Mouse (Mus musculus) myocyte (in vitro differentiated cells): Measurements from ENCODE around the gene Tuba1a.

ENCODE experiments used
- CEBPB ChIP-seq: IDR thresholded peaks from 2 replicates; pipeline ENCODE4 v1.6.1; 2011; ENCODE audit warnings: mild to moderate bottlenecking, moderate library complexity; ENCODE audit not compliant: poor library complexity, insufficient read depth, severe bottlenecking
- E2F4 ChIP-seq: IDR thresholded peaks from one replicate; pipeline ENCODE4 v1.6.1; 2011; ENCODE audit warnings: mild to moderate bottlenecking, control low read depth, moderate library complexity; ENCODE audit not compliant: insufficient read depth
- MAX ChIP-seq: IDR thresholded peaks from one replicate; pipeline ENCODE4 v1.6.1; 2011; ENCODE audit warnings: low read depth, mild to moderate bottlenecking, control low read depth
- MYOD1 ChIP-seq, 3 experiments: IDR thresholded peaks; one replicate each; pipeline ENCODE4 v1.6.1; 2011; ENCODE audit warnings: control low read depth in 2 of 3, low read depth in 2 of 3, mild to moderate bottlenecking in 2 of 3, moderate library complexity in 1 of 3; ENCODE audit not compliant: insufficient read length in 2 of 3, control insufficient read depth in 1 of 3
- POLR2A ChIP-seq: IDR thresholded peaks from one replicate; pipeline ENCODE4 v1.6.1; 2011; ENCODE audit warnings: low read depth, mild to moderate bottlenecking, control low read depth, moderate library complexity; ENCODE audit not compliant: insufficient read length
- POLR2AphosphoS2 ChIP-seq: IDR thresholded peaks from one replicate; pipeline ENCODE4 v1.6.1; 2011; ENCODE audit warnings: low read depth, control low read depth; ENCODE audit not compliant: insufficient read length
- SRF ChIP-seq: IDR thresholded peaks from one replicate; pipeline ENCODE4 v1.6.1; 2011; ENCODE audit warnings: low read depth; ENCODE audit not compliant: control insufficient read depth, insufficient read length
- TCF12 ChIP-seq: IDR thresholded peaks from one replicate; pipeline ENCODE4 v1.6.1; 2011; ENCODE audit warnings: mild to moderate bottlenecking, control low read depth; ENCODE audit not compliant: poor library complexity, insufficient read depth, severe bottlenecking
- TCF3 ChIP-seq: IDR thresholded peaks from one replicate; pipeline ENCODE4 v1.6.1; 2011; ENCODE audit warnings: low read depth, control low read depth; ENCODE audit not compliant: insufficient read length
- USF1 ChIP-seq: IDR thresholded peaks from one replicate; pipeline ENCODE4 v1.6.1; 2011; ENCODE audit warnings: low read depth, mild to moderate bottlenecking, control low read depth, moderate library complexity

DNA sequence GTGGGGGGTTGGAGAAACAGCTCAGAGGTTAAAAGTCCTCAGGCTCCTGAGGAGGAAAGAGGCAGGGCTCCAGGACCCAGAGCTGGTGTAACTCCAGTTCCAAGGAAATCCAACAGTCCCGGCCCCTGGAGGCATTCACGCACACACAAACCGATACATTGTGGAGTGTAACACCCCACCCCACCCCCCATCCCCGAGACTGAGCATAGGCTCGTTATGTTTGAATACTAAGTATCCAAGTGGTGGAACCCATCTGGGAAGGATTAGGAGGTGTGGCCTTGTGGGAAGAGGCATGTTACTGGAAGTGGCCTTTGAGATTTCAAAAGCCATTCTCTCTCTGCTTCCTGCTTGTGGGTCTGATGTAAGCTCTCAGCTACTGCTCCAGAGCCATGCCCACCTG, 32.0 kb downstream of the Tuba1a start:
- TF ChIP-seq TCF3, result no peak
- no peak for TF ChIP-seq POLR2A
- no peak for TF ChIP-seq POLR2AphosphoS2
- no peak for TF ChIP-seq E2F4
- TF ChIP-seq TCF12, result no peak
- TF ChIP-seq SRF, result no peak
- TF ChIP-seq USF1, result no peak
- TF ChIP-seq MAX, result no peak
- TF ChIP-seq CEBPB, result no peak
- no peak for TF ChIP-seq MYOD1 (IDR thresholded peaks at IDR 0.05; ENCODE audit: control insufficient read depth in 1 of 3, insufficient read length in 2 of 3, low read depth in 2 of 3)
